Mouse (Mus musculus): ENCODE results near the gene Hist2h2bb.
"Not testable (repeated sequence)": the region's sequence is repeated elsewhere in the genome, so short reads cannot be mapped to it uniquely, and the experiment has no call there.

GRCm38 (mm10) chr3:96220131-96220764, 49.3 kb upstream of the Hist2h2bb start:
- TF ChIP-seq CTCF (IDR thresholded peaks at IDR 0.05; ENCODE audit: borderline replicate concordance, insufficient read depth, low read depth, low read length); POLR2A (IDR thresholded peaks at IDR 0.05; ENCODE audit: borderline replicate concordance, insufficient read depth, low read length): not testable (repeated sequence)
